Mouse (Mus musculus) brain, embryonic 14.5 days (tissue): ENCODE measurements around the gene Slc25a51.

Experiments
- CTCF ChIP-seq: fragments of 200-500 bp; IDR thresholded peaks from 2 replicates; pipeline ENCODE4 v1.5.1; 2012; ENCODE audit warnings: inconsistent platforms, mild to moderate bottlenecking, moderate library complexity, borderline replicate concordance; ENCODE audit not compliant: insufficient read depth, insufficient read length; ENCODE audit errors: extremely low read depth
- POLR2A ChIP-seq: fragments of 200-500 bp; IDR thresholded peaks from 2 replicates; pipeline ENCODE4 v1.6.1; 2012; ENCODE audit warnings: mild to moderate bottlenecking, inconsistent platforms, borderline replicate concordance; ENCODE audit not compliant: poor library complexity, insufficient read depth, insufficient read length, severe bottlenecking; ENCODE audit errors: extremely low read depth

DNA sequence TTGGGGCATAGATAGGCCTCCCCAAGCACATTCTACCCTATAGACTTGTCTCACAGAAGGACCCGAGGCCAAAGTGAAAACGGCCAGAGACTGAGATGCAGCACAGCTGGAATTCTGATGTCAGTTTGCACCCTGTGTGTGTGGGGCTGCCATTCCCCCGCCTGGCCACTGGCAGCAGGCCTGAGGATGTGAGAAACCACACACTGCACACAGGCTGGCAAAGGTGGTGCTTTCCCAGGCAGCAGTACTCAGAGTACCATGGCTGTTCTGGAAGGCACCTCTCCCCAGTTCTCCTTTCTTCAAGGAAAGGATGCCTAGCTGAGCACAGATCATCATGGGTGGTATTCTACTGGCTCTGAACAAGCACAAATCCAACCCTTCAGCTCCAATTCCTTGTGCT is 33.7 kb upstream of the Slc25a51 start:
- TF ChIP-seq CTCF (peak; percentile 37; the same call in 1 of the 2 replicates), POLR2A (no peak)
